In the genomic region with DNA sequence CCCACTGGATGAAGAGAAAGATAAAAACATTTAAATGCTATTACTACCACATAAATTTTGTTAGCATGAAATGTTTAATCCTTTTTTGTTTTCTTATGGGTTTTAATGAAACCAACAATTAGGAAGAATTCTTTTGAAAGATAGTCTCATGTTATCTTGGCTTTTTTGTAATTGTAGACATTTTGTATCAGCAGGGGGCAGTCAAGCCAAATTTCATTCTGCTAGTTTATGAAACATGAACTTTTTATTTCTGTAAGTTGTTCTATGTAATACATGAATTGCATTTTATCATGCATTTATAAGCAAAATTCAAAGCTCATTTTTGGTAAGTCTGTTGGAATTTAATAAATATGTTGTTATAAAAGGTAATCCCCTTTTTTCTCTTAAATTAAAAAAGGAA, we compare ENCODE assay signal across 8 mouse cellular contexts. TPM values are rescaled to one million over a fixed set of nuclear protein-coding genes. Genes with fewer than 3 reads are reported as not detected.
DNase-seq lines count a peak whose midpoint lies in the region; ATAC-seq and TF ChIP-seq lines count a peak whose summit lies in the region.
"Had no signal": no experiment of that assay in that cellular context is flagged by ENCODE, and none has a peak within 500 bp of the region (broad histone marks: within the 10 kb centered on the region; RNA-seq: fewer than 3 reads in every experiment).

No protein-coding gene starts in this region.

- H3K9ac ChIP-seq in hindbrain, embryonic 11.5 days (ENCODE audit: low read depth, low read length): no peak overlapping the region
- H3K9ac ChIP-seq: midbrain, embryonic 12.5 days had no signal

- no peaks in the 10 kb centered on the region for H3K9me3 ChIP-seq in hindbrain, embryonic 11.5 days (ENCODE audit: control insufficient read depth, low read length)
- no peaks in the 10 kb centered on the region for H3K9me3 ChIP-seq in hindbrain, embryonic 10.5 days
- H3K9me3 ChIP-seq: midbrain, embryonic 12.5 days had no signal

- H3K36me3 ChIP-seq in hindbrain, embryonic 11.5 days (ENCODE audit: control insufficient read depth, insufficient read depth, low read length): no peaks in the 10 kb centered on the region
- H3K36me3 ChIP-seq in hindbrain, embryonic 10.5 days: no peaks in the 10 kb centered on the region
- H3K36me3 ChIP-seq in thymus, adult 2 months (ENCODE audit: control insufficient read depth, insufficient read depth, low read length): no peaks in the 10 kb centered on the region
- H3K36me3 ChIP-seq: midbrain, embryonic 12.5 days had no signal

- no peak overlapping the region for H3K4me3 ChIP-seq in hindbrain, embryonic 11.5 days (ENCODE audit: low read depth, low read length)
- no peak overlapping the region for H3K4me3 ChIP-seq in hindbrain, embryonic 10.5 days
- H3K4me3 ChIP-seq in thymus, adult 2 months (ENCODE audit: control insufficient read depth, insufficient read depth, low read length): no peak overlapping the region
- H3K4me3 ChIP-seq: midbrain, embryonic 12.5 days had no signal

- H3K27me3 ChIP-seq in hindbrain, embryonic 11.5 days (ENCODE audit: control insufficient read depth, insufficient read depth, low read length): no peaks in the 10 kb centered on the region
- no peaks in the 10 kb centered on the region for H3K27me3 ChIP-seq in hindbrain, embryonic 10.5 days (ENCODE audit: insufficient read depth, poor library complexity, severe bottlenecking)
- no peaks in the 10 kb centered on the region for H3K27me3 ChIP-seq in thymus, adult 2 months (ENCODE audit: control insufficient read depth, insufficient read depth, low read length)
- H3K27me3 ChIP-seq: midbrain, embryonic 12.5 days had no signal

- peak; percentile 12 for DNase-seq in hindbrain, embryonic 11.5 days (ENCODE audit: low spot score)
- no peak for DNase-seq in hindbrain, embryonic 10.5 days (ENCODE audit: low spot score)
- DNase-seq in thymus, adult 2 months: peak; percentile 11
- DNase-seq in thymus, adult 18-20 months: no peak
- DNase-seq in gastrocnemius, postnatal 14 days: peak; percentile 3
- DNase-seq in thymus, postnatal 25 days: peak; percentile 3
- DNase-seq in left cerebral cortex, adult 9 months (ENCODE audit: low spot score in 2 of 2): no peak

- no peak for TF ChIP-seq CTCF in thymus, adult 2 months (IDR thresholded peaks at IDR 0.05; ENCODE audit: borderline replicate concordance, control insufficient read depth, extremely low read depth, insufficient read depth, low read length, poor library complexity)

- no peak for ATAC-seq in hindbrain, embryonic 11.5 days (ENCODE audit: low FRiP score)

- intact Hi-C loops in gastrocnemius, postnatal 14 days (cut with DNase I; ENCODE audit: low total_unique reads): loop anchor here (5.0 kb wide), 1 partner anchor 750 kb away; no protein-coding TSS in a partner anchor

- TF ChIP-seq POLR2A in thymus, adult 2 months (IDR thresholded peaks at IDR 0.05; ENCODE audit: control insufficient read depth, extremely low read depth, insufficient read depth, low read length, poor library complexity): no peak

- no peak overlapping the region for H3K4me2 ChIP-seq in hindbrain, embryonic 11.5 days (replicated peaks; ENCODE audit: low read depth, low read length)
- H3K4me2 ChIP-seq: midbrain, embryonic 12.5 days had no signal

- no peaks in the 10 kb centered on the region for H3K4me1 ChIP-seq in hindbrain, embryonic 11.5 days (replicated peaks; ENCODE audit: control insufficient read depth, insufficient read depth, low read length)
- H3K4me1 ChIP-seq in hindbrain, embryonic 10.5 days (replicated peaks): no peaks in the 10 kb centered on the region
- H3K4me1 ChIP-seq in thymus, adult 2 months (replicated peaks; ENCODE audit: control insufficient read depth, insufficient read depth, low read length): no peaks in the 10 kb centered on the region
- H3K4me1 ChIP-seq: midbrain, embryonic 12.5 days had no signal

- no peak overlapping the region for H3K27ac ChIP-seq in hindbrain, embryonic 11.5 days (ENCODE audit: low read depth, low read length)
- H3K27ac ChIP-seq in hindbrain, embryonic 10.5 days: no peak overlapping the region
- no peak overlapping the region for H3K27ac ChIP-seq in thymus, adult 2 months (ENCODE audit: control insufficient read depth, insufficient read depth, low read length)
- H3K27ac ChIP-seq: midbrain, embryonic 12.5 days had no signal

RNA-seq across cellular contexts. Expression of a gene that starts 52.5 kb away (rescaled TPM):
- polyA plus RNA-seq in hindbrain, embryonic 11.5 days (2014; fragmentation: Nextera tagmentation; extraction: Ambion mirVana): 4.1 and 4.8 TPM in 2 replicates
- polyA plus RNA-seq in hindbrain, embryonic 10.5 days (2016; fragmentation: Nextera tagmentation; extraction: Ambion mirVana): 3.4 and 4.9 TPM in 2 replicates
- 16.8 and 18.7 TPM in 2 replicates for polyA plus RNA-seq in thymus, adult 2 months (2012; rRNA removed)
- total RNA-seq in gastrocnemius, postnatal 14 days (2021): 10 to 100 TPM; 21.5 to 26.8 TPM

RNA-seq across cellular contexts. Expression of a gene that starts 52.8 kb away (rescaled TPM):
- polyA plus RNA-seq in hindbrain, embryonic 11.5 days (2014; fragmentation: Nextera tagmentation; extraction: Ambion mirVana): 41.9 and 44.1 TPM in 2 replicates
- polyA plus RNA-seq in hindbrain, embryonic 10.5 days (2016; fragmentation: Nextera tagmentation; extraction: Ambion mirVana): 43.4 and 44.1 TPM in 2 replicates
- polyA plus RNA-seq in thymus, adult 2 months (2012; rRNA removed): 2.0 and 3.2 TPM in 2 replicates
- total RNA-seq in gastrocnemius, postnatal 14 days (2021): 10 to 100 TPM; 10.9 to 12.9 TPM

Comparison
In these comparisons a context has a peak if more than half of its experiments do, and no peak if none do; other contexts are left out.
1. DNase-seq: peak in hindbrain, embryonic 11.5 days (single experiment), thymus, adult 2 months (single experiment), gastrocnemius, postnatal 14 days (single experiment) and thymus, postnatal 25 days (single experiment); none in hindbrain, embryonic 10.5 days (single experiment), thymus, adult 18-20 months (0 of 2) and left cerebral cortex, adult 9 months (0 of 2).
2. RNA of a gene that starts 52.8 kb away (polyA plus RNA-seq): 43.4 to 44.1 TPM in hindbrain, embryonic 10.5 days and 41.9 to 44.1 TPM in hindbrain, embryonic 11.5 days; 2.0 to 3.2 TPM in thymus, adult 2 months; every median in the first group is over 10 times any median in the second.